Mouse (Mus musculus) brain, embryonic 14.5 days (tissue): ENCODE measurements around the gene Itga7.

Source experiments
- CTCF ChIP-seq: fragments of 200-500 bp; IDR thresholded peaks from 2 replicates; pipeline ENCODE4 v1.5.1; 2012; ENCODE audit warnings: inconsistent platforms, mild to moderate bottlenecking, moderate library complexity, borderline replicate concordance; ENCODE audit not compliant: insufficient read depth, insufficient read length; ENCODE audit errors: extremely low read depth
- POLR2A ChIP-seq: fragments of 200-500 bp; IDR thresholded peaks from 2 replicates; pipeline ENCODE4 v1.6.1; 2012; ENCODE audit warnings: mild to moderate bottlenecking, inconsistent platforms, borderline replicate concordance; ENCODE audit not compliant: poor library complexity, insufficient read depth, insufficient read length, severe bottlenecking; ENCODE audit errors: extremely low read depth

DNA sequence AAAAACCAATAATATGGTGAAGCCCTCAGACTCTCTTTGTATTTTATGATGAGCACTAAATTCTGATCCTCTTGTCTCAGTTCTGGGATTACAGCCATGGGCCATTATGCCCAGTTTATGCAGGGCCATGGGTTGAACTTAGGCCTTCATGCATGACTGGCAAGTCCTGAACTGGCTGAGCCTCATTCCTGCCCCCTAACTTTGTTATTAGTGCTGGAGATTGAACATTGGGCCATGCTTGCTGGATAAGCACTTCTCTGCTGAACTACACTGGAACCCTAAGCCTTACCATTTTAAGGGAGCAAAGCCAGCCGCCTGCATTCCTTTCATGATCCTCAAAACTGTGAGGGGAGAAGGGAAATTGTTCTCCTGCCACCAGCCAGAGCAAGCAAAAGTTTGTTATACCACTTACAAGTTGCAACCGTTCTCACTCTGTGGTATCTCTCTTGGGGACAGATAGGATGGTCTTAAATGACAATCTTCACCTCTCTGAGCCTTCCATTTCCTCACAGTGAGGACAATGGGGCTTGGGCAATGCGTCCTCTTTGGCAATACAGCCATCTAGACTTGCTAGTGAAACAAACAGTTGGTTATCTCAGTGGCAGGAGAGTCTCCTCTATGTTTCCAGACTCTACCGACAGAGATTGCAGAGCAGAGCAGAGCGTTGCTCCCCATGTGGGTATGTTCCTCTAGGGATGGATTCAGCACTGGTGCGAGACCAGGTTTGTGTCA, 33.7 kb upstream of the Itga7 start:
- TF ChIP-seq CTCF = no peak
- TF ChIP-seq POLR2A = no peak
